In the genomic region with DNA sequence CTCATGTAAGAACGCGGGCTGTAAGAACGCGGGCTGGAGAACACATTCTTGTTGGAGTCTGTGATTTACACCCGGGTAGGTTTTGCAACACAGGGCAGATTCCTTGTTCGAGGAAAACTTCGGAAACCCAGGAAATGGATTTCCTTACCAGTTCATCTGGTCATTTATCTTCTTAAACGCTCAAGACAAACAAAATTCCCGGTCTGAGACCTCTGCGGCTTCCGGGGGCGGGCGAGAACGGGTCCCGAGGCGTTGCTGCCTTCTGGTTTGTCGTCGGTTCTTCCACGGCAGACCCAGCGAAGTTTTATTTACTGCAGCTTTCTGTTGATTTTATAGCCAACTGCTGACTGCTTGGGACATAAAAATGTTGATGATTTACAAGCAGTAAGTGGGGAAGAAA, we compare ENCODE assay signal across 18 mouse cellular contexts. TPM values are rescaled to one million over a fixed set of nuclear protein-coding genes. Genes with fewer than 3 reads are reported as not detected.
DNase-seq lines count a peak whose midpoint lies in the region; ATAC-seq and TF ChIP-seq lines count a peak whose summit lies in the region.
"Had no signal": no experiment of that assay in that cellular context is flagged by ENCODE, and none has a peak within 500 bp of the region (broad histone marks: within the 10 kb centered on the region; RNA-seq: fewer than 3 reads in every experiment).

No protein-coding gene starts in this region.

- H3K27ac ChIP-seq in lung, embryonic 14.5 days (ENCODE audit: low read depth) = no peak overlapping the region
- H3K27ac ChIP-seq in kidney, adult 2 months (ENCODE audit: insufficient read depth, low read depth, low read length) = no peak overlapping the region
- H3K27ac ChIP-seq in stomach, embryonic 16.5 days (ENCODE audit: low read length) = no peak overlapping the region
- H3K27ac ChIP-seq: hindbrain, embryonic 15.5 days; liver, embryonic 14.5 days had no signal

- no peaks in the 10 kb centered on the region for H3K27me3 ChIP-seq in lung, embryonic 14.5 days (ENCODE audit: insufficient read depth, low read length)
- H3K27me3 ChIP-seq in kidney, adult 2 months (replicated peaks; ENCODE audit: control insufficient read depth, insufficient read depth, low read length) = no peaks in the 10 kb centered on the region
- no peaks in the 10 kb centered on the region for H3K27me3 ChIP-seq in stomach, embryonic 16.5 days (ENCODE audit: control insufficient read depth, insufficient read depth, low read length)
- H3K27me3 ChIP-seq: hindbrain, embryonic 15.5 days; Patski had no signal

- no peaks in the 10 kb centered on the region for H3K9me3 ChIP-seq in lung, embryonic 14.5 days (ENCODE audit: low read depth, low read length)
- no peaks in the 10 kb centered on the region for H3K9me3 ChIP-seq in stomach, embryonic 16.5 days (replicated peaks; ENCODE audit: control insufficient read depth, low read length)
- H3K9me3 ChIP-seq: hindbrain, embryonic 15.5 days had no signal

- peak; percentile 53 for DNase-seq in lung, embryonic 14.5 days
- DNase-seq in lung, postnatal 14 days = no peak
- peak; percentile 80 for DNase-seq in kidney, adult 2 months
- DNase-seq in kidney, postnatal 36 days = peak; percentile 64 to 66
- DNase-seq in T-cell, adult 2 months (ENCODE audit: low spot score) = no peak
- no peak for DNase-seq in urinary bladder, postnatal 10 days (ENCODE audit: low spot score)
- DNase-seq: cerebellum, adult 2 months; thymus, postnatal 14 days had no signal

- no peak for TF ChIP-seq POLR2A in kidney, adult 2 months (IDR thresholded peaks at IDR 0.05; ENCODE audit: low read depth, low read length)

- TF ChIP-seq CTCF in lung, embryonic 14.5 days (IDR thresholded peaks at IDR 0.05; ENCODE audit: low read depth) = no peak
- no peak for TF ChIP-seq CTCF in kidney, adult 2 months (conservative IDR thresholded peaks at IDR 0.05; ENCODE audit: insufficient read depth, insufficient read length, low read depth, low read length)

- no peak overlapping the region for H3K9ac ChIP-seq in lung, embryonic 14.5 days
- 0 out of 2 replicates have a peak overlapping the region, but pooled peaks have one; percentile 16 for H3K9ac ChIP-seq in stomach, embryonic 16.5 days (ENCODE audit: low read length)
- H3K9ac ChIP-seq: hindbrain, embryonic 15.5 days; liver, embryonic 14.5 days had no signal

- no peak overlapping the region for H3K4me3 ChIP-seq in lung, embryonic 14.5 days (ENCODE audit: low read depth, low read length)
- H3K4me3 ChIP-seq in kidney, adult 2 months (ENCODE audit: insufficient read depth, low read depth, low read length) = no peak overlapping the region
- H3K4me3 ChIP-seq in stomach, embryonic 16.5 days (replicated peaks; ENCODE audit: low read length) = 0 out of 2 replicates have a peak overlapping the region, but pooled peaks have one; percentile 2
- H3K4me3 ChIP-seq: erythroblast, embryonic 14.5 days; hindbrain, embryonic 15.5 days had no signal

- H3K36me3 ChIP-seq in lung, embryonic 14.5 days (ENCODE audit: insufficient read depth) = no peaks in the 10 kb centered on the region
- no peaks in the 10 kb centered on the region for H3K36me3 ChIP-seq in kidney, adult 2 months (ENCODE audit: control insufficient read depth, insufficient read depth, low read length)
- H3K36me3 ChIP-seq in stomach, embryonic 16.5 days (ENCODE audit: control insufficient read depth, insufficient read depth, low read length) = no peaks in the 10 kb centered on the region
- H3K36me3 ChIP-seq: hindbrain, embryonic 15.5 days had no signal

- peak overlapping the region; percentile 39; the same call in 1 of the 2 replicates for H3K4me2 ChIP-seq in lung, embryonic 14.5 days
- H3K4me2 ChIP-seq in stomach, embryonic 16.5 days (ENCODE audit: low read depth, low read length) = peak overlapping the region; percentile 40
- H3K4me2 ChIP-seq: hindbrain, embryonic 15.5 days; midbrain, embryonic 11.5 days had no signal

- WGBS in lung, embryonic 14.5 days = 36% methylated on average over 20 of the region's 20 CpGs
- WGBS in kidney, adult 2 months = 11% methylated on average over 20 of the region's 20 CpGs
- 35% methylated on average over 20 of the region's 20 CpGs for WGBS in stomach, embryonic 16.5 days

- ATAC-seq in lung, embryonic 14.5 days (ENCODE audit: insufficient read depth) = no peak
- ATAC-seq in stomach, embryonic 16.5 days (ENCODE audit: insufficient read depth, low FRiP score) = no peak
- no peak for ATAC-seq in megakaryocyte-erythroid progenitor cell, adult 5-6 weeks (replicated peaks; ENCODE audit: low FRiP score, low TSS enrichment, poor library complexity, severe bottlenecking)
- ATAC-seq: Patski had no signal

- no peaks in the 10 kb centered on the region for H3K4me1 ChIP-seq in lung, embryonic 14.5 days (ENCODE audit: insufficient read depth)
- peaks cover 9% of the 10 kb centered on the region; the same call in 1 of the 2 replicates for H3K4me1 ChIP-seq in kidney, adult 2 months (ENCODE audit: control insufficient read depth, insufficient read depth, low read length)
- no peaks in the 10 kb centered on the region for H3K4me1 ChIP-seq in stomach, embryonic 16.5 days (ENCODE audit: control insufficient read depth, insufficient read depth, low read length)
- H3K4me1 ChIP-seq: hindbrain, embryonic 15.5 days had no signal

RNA-seq across cellular contexts. Expression of a gene that starts 10.5 kb away (rescaled TPM):
- 0.08 TPM in 1 of 2 replicates, not detected in the other for polyA plus RNA-seq in lung, embryonic 14.5 days (2014; fragmentation: Nextera tagmentation; extraction: Ambion mirVana)
- 424 and 448 TPM in 2 replicates for polyA plus RNA-seq in kidney, adult 2 months (2012; rRNA removed)
- not detected in 2 replicates for polyA plus RNA-seq in stomach, embryonic 16.5 days (2015; fragmentation: Nextera tagmentation; extraction: Ambion mirVana)
- not detected in 2 replicates for total RNA-seq in megakaryocyte-erythroid progenitor cell, adult 5-6 weeks (2014; fragmentation: Nextera tagmentation)
- not detected in 2 replicates for total RNA-seq in megakaryocyte-erythroid progenitor cell, adult 5-6 weeks (2017)
- total RNA-seq: left cerebral cortex, postnatal 14 days had no signal
- polyA plus RNA-seq: erythroblast, embryonic 14.5 days; gonadal fat pad, adult 2 months; heart, postnatal 0 days; hindbrain, embryonic 15.5 days; liver, embryonic 14.5 days; midbrain, embryonic 11.5 days; Patski had no signal

Comparison
In these comparisons a context has a peak if more than half of its experiments do, and no peak if none do; other contexts are left out.
1. DNase-seq: peak in lung, embryonic 14.5 days (single experiment), kidney, adult 2 months (single experiment) and kidney, postnatal 36 days (2 of 2); none in lung, postnatal 14 days (single experiment), T-cell, adult 2 months (single experiment) and urinary bladder, postnatal 10 days (single experiment).
2. RNA of a gene that starts 10.5 kb away (polyA plus RNA-seq): 424 to 448 TPM in kidney, adult 2 months; 0.08 TPM in lung, embryonic 14.5 days and not detected in stomach, embryonic 16.5 days; every median in the first group is over 100 times any median in the second.